Mouse (Mus musculus): ENCODE data around the gene Birc3. TPM values are rescaled to one million over a fixed set of nuclear protein-coding genes. Genes with fewer than 3 reads are reported as not detected.
A peak's percentile ranks its signal among the peaks of the same experiment; 100 is the strongest.
"Not testable (repeated sequence)": the region's sequence is repeated elsewhere in the genome, so short reads cannot be mapped to it uniquely, and the experiment has no call there.

Birc3 gene
- 0.88 and 1.2 TPM in 2 replicates for polyA plus RNA-seq (2015; fragmentation: Nextera tagmentation; extraction: Ambion mirVana)

DNA sequence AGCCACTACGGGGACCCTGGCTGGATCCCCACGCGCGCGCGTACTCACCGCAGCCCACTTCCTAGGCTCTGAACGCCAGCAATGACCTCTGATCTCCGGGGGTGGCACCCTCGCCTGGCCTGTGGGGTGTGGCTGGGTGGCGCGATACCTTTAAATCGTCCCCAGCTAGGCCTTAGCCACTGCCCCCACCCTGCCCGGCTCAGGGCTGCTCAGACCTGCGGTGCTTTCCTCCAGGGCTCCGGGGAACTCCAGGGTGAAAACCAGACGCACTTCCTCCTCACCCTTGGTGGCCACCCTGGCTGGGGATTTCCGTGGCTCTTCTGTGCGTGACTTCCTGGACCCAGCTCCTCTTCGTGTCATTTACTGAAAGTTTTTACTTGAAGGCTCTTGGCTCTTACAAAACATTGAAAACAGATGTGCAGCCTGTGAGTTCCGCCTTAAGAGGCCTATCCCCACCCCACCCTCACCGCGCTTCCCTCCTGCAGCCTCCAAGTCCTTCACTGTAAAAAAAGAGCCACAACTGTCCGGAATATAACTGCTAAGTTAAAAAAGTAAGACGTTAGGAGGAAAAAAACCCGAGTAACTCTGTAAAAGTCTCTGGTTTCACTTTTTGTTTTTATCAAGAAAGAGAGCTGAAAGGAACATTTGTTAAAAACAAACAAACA, at the start of gene Birc3:
Birc3 (minus strand) TSS at position 412 of the 665 bp plus-strand sequence.
- Histone ChIP-seq H3K9me3 (no peaks in the 10 kb centered on the region), H3K4me2 (replicated peaks) (peak within 1 kb of the TSS; percentile 89), H3K4me3 (peak within 1 kb of the TSS; percentile 42), H3K27me3 (no peaks in the 10 kb centered on the region), H3K4me1 (peaks cover 6% of the 10 kb centered on the region), H3K36me3 (no peaks in the 10 kb centered on the region), H3K9ac (replicated peaks) (peak within 1 kb of the TSS; percentile 49), H3K27ac (replicated peaks) (no peak within 1 kb of the TSS)
- ATAC-seq (replicated peaks) = peak; percentile 77
- 11% methylated on average over 26 of the region's 26 CpGs for WGBS

DNA sequence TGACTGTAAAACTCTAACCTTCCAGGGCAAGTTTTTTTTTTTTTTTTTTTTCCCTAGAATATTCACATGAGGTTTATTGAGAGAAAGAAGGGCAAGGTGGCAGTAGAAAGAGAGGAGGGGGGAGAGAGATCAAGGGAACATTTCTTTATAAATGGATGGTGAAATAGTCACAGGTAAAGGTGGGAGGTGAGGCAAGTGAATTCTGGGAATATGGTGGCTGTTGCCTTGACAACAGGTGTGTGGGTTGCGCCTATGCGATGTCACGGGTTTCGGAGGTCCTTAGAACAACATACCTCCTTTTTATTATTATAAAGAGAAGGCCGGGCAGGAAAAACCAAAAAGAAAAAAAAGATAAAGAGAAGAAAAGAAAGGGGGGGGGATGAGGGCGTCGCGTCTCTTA, 41.9 kb upstream of the Birc3 start:
- Histone ChIP-seq H3K36me3 (no peaks in the 10 kb centered on the region), H3K27me3 (no peaks in the 10 kb centered on the region), H3K9me3 (no peaks in the 10 kb centered on the region), H3K4me3 (peak overlapping the region; percentile 27), H3K9ac (replicated peaks) (no peak overlapping the region), H3K27ac (replicated peaks) (no peak overlapping the region; the same call in 1 of the 2 replicates), H3K4me2 (replicated peaks) (peak overlapping the region; percentile 43), H3K4me1 (peaks cover 5% of the 10 kb centered on the region; the same call in 1 of the 2 replicates)
- ATAC-seq (replicated peaks) = peak; percentile 39
- 52% methylated on average over 8 of the region's 8 CpGs for WGBS

DNA sequence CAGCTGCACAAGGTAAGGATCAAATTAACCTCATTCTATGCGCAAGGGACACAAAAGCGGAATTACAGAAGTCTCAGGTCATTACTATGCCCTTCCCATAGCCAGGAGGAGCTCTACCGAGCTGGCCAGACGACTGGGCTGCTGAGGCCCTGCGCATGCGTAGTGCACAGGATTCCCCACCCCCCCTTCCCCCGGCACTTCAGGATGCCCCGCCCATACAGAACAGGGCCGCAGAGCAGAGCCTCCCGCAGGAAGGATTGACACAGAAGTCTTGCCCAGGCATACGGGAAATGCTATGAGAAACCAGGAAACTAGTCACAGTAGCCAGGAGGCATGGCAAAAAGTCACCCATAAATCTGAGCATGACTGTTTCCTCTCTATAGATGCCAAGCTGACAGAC, 41.5 kb upstream of the Birc3 start:
- H3K9me3 ChIP-seq = no peaks in the 10 kb centered on the region
- H3K9ac ChIP-seq (replicated peaks) = 0 out of 2 replicates have a peak overlapping the region, but pooled peaks have one; percentile 2
- 3% methylated on average over 11 of the region's 11 CpGs for WGBS
- peak overlapping the region; percentile 43 for H3K4me2 ChIP-seq (replicated peaks)
- no peaks in the 10 kb centered on the region for H3K36me3 ChIP-seq
- H3K27me3 ChIP-seq = no peaks in the 10 kb centered on the region
- ATAC-seq (replicated peaks) = peak; percentile 95
- H3K4me1 ChIP-seq = peaks cover 5% of the 10 kb centered on the region; the same call in 1 of the 2 replicates
- no peak overlapping the region; the same call in 1 of the 2 replicates for H3K27ac ChIP-seq (replicated peaks)
- peak overlapping the region; percentile 27 for H3K4me3 ChIP-seq

DNA sequence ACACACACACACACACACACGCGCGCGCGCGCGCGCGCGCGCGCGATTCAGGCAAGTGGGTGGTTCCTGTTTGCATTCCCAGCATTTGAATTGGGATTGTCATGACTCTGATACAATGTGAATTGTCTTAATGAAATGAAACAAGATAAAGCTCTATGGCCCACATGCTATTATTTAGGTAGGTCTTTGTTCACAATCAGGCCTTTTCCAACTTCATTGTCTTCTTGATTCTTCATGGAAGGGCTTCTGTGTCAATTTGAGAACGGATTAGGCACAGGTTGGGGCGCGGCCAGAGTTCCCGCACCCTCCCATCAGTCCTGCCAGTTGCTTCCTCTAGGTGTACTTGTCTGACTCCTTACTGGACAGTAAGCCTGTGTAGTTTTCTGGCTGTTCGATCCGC, 41.0 kb upstream of the Birc3 start:
- no peaks in the 10 kb centered on the region for H3K27me3 ChIP-seq
- ATAC-seq (replicated peaks) = peak; percentile 71
- H3K9me3 ChIP-seq = no peaks in the 10 kb centered on the region
- H3K27ac ChIP-seq (replicated peaks) = no peak overlapping the region
- H3K4me1 ChIP-seq = peaks cover 5% of the 10 kb centered on the region; the same call in 1 of the 2 replicates
- 45% methylated on average over 19 of the region's 19 CpGs for WGBS
- H3K36me3 ChIP-seq = no peaks in the 10 kb centered on the region
- peak overlapping the region; percentile 43 for H3K4me2 ChIP-seq (replicated peaks)
- 0 out of 2 replicates have a peak overlapping the region, but pooled peaks have one; percentile 2 for H3K9ac ChIP-seq (replicated peaks)
- peak overlapping the region; percentile 27 for H3K4me3 ChIP-seq

DNA sequence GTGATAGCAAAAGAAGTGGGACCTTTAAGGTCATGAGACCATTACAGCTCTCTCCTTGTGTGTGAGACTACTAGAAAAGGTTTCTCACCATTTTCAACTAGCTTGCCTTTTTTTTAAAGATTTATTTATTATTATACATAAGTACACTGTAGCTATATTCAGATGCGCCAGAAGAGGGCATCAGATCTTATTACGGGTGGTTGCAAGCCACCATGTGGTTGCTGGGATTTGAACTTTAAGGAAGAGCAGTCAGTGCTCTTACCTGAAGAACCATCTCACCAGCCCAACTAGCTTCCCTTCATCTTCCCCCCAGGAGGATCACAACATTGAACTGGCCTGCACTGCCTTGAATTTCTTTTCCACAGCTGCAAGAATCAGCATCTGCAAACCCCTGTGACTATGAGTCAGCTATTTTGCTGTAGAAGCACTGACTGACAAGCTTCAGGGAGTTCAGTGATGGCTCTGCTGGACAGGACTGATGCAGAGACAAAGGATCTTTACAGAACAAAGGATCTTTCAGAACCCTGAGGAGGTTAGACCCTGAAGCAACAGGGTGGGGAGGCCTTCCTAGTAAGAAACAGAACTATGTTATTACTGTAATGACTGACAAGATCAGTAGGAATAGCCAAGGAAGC, 34.5 kb upstream of the Birc3 start:
- Histone ChIP-seq H3K9me3 (no peaks in the 10 kb centered on the region), H3K36me3 (no peaks in the 10 kb centered on the region), H3K27ac (replicated peaks) (no peak overlapping the region), H3K4me2 (replicated peaks) (no peak overlapping the region), H3K4me1 (no peaks in the 10 kb centered on the region), H3K27me3 (no peaks in the 10 kb centered on the region), H3K9ac (replicated peaks) (no peak overlapping the region), H3K4me3 (no peak overlapping the region)
- 82% methylated on average over 2 of the region's 2 CpGs for WGBS
- ATAC-seq (replicated peaks) = no peak

DNA sequence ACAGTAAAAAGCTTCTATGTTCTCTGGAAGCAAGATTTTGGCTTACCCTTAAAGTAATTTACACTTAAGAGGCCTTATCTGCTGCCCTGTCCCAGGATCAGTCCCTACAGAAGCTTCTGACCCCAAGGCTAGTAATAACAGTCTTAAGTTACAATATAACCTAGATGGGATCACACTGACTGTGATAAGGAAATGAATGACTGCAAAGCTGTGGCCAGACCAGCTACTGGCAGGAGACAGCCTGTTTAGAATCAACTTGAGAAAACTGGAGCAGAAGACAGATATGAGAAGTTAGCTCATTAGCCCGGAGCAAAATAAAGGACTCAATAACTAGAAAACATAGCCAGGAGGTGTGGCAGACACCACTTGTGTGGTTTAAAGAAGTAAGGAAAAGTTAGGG, 33.6 kb upstream of the Birc3 start:
- H3K4me3 ChIP-seq = no peak overlapping the region
- WGBS = 97% methylated on average over 1 of the region's 1 CpGs
- no peaks in the 10 kb centered on the region for H3K9me3 ChIP-seq
- no peak overlapping the region for H3K4me2 ChIP-seq (replicated peaks)
- no peak for ATAC-seq (replicated peaks)
- H3K27me3 ChIP-seq = no peaks in the 10 kb centered on the region
- no peaks in the 10 kb centered on the region for H3K36me3 ChIP-seq
- no peak overlapping the region for H3K9ac ChIP-seq (replicated peaks)
- no peak overlapping the region for H3K27ac ChIP-seq (replicated peaks)
- no peaks in the 10 kb centered on the region for H3K4me1 ChIP-seq

DNA sequence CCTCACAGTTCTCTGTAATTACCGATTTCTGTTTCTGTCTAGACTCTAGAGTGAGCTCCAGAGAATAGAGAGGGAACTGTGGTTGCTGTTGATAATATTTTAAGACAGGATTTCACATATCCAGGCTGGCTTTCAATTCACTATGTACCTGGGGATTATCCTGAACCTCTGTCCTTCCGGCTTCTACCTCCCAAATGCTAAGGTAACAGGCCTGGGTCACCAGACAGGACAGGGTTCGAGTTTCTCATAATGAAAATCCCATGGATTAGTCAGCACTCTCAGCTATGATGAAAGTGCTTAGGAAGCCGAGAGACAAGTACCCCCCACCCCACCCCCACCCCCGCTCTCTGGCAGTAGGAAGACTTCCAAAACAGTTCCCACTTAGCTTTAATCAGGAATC, 30.8 kb upstream of the Birc3 start:
- H3K4me1 ChIP-seq = no peaks in the 10 kb centered on the region
- no peaks in the 10 kb centered on the region for H3K36me3 ChIP-seq
- H3K27ac ChIP-seq (replicated peaks) = no peak overlapping the region
- no peaks in the 10 kb centered on the region for H3K27me3 ChIP-seq
- H3K4me3 ChIP-seq = no peak overlapping the region
- no peak overlapping the region for H3K4me2 ChIP-seq (replicated peaks)
- H3K9me3 ChIP-seq = no peaks in the 10 kb centered on the region
- H3K9ac ChIP-seq (replicated peaks) = no peak overlapping the region
- ATAC-seq (replicated peaks) = no peak
- WGBS = 73% methylated on average over 5 of the region's 5 CpGs

DNA sequence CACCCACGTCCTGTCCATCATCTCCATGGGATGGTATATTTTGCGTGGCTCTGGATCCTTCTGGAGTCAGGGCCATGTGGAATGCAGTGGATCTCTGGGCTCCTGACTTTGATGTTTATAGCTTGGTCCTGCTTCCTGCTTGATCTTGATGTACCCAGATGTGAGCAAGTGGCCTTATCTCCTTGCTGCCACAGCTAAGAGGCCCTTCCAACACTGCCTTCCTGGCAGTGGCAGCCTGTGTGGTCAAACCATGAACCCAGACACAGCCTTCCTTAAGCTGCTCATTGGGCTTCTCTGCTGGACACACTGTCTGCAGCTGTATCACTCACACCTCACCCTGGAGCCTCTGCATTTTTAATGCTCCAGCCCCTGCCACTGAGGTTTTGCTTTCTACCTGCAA, 30.3 kb upstream of the Birc3 start:
- Histone ChIP-seq H3K27ac (replicated peaks) (no peak overlapping the region), H3K36me3 (no peaks in the 10 kb centered on the region), H3K4me1 (no peaks in the 10 kb centered on the region), H3K27me3 (no peaks in the 10 kb centered on the region), H3K4me2 (replicated peaks) (no peak overlapping the region), H3K9ac (replicated peaks) (no peak overlapping the region), H3K9me3 (no peaks in the 10 kb centered on the region), H3K4me3 (no peak overlapping the region)
- 94% methylated on average over 2 of the region's 2 CpGs for WGBS
- ATAC-seq (replicated peaks) = no peak

DNA sequence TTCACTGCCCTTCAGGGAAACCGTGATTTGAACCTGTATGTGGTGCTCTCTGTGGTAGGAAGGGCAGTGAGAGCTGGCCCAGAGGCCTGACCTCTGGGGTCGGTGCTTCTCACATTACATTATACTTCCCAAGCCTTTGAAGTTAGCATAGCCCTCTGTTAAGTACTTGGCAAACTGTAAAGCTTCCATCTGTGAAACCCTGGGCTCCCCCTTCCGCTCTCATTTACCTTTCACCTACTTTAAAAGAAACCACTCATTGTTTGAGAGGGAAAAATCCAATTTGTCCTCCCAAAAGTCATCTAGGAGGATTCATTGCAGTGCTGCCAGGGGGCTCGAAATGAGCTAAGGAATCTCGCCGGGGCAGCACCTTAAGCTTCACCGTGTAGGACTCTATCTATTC, 29.3 kb upstream of the Birc3 start:
- 50% methylated on average over 7 of the region's 7 CpGs for WGBS
- H3K4me3 ChIP-seq = no peak overlapping the region
- H3K36me3 ChIP-seq = no peaks in the 10 kb centered on the region
- no peak overlapping the region for H3K9ac ChIP-seq (replicated peaks)
- no peak overlapping the region for H3K27ac ChIP-seq (replicated peaks)
- no peaks in the 10 kb centered on the region for H3K9me3 ChIP-seq
- no peak for ATAC-seq (replicated peaks)
- no peaks in the 10 kb centered on the region for H3K4me1 ChIP-seq
- no peaks in the 10 kb centered on the region for H3K27me3 ChIP-seq
- H3K4me2 ChIP-seq (replicated peaks) = no peak overlapping the region

DNA sequence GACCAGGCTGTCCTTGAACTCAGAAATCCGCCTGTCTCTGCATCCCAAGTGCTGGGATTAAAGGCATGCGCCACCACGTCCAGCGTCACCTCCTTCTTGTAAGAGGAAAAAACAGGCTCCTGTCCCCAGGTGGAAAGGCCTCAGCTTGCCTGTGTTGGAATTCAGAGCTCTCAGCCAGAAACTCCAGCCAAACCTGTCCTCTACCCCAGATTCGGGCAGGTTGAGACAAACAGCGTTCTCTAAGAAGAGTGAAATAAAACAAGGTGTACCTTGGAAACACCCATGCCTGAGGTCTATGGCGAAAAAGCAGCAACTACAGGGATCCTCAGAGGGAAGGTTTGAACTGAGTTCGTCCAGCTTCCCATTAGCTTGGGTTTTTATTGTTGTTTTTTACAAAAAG, 28.0 kb upstream of the Birc3 start:
- no peak for ATAC-seq (replicated peaks)
- no peaks in the 10 kb centered on the region for H3K4me1 ChIP-seq
- H3K27me3 ChIP-seq = no peaks in the 10 kb centered on the region
- WGBS = 90% methylated on average over 8 of the region's 8 CpGs
- H3K27ac ChIP-seq (replicated peaks) = no peak overlapping the region
- no peaks in the 10 kb centered on the region for H3K36me3 ChIP-seq
- no peaks in the 10 kb centered on the region for H3K9me3 ChIP-seq
- no peak overlapping the region for H3K4me2 ChIP-seq (replicated peaks)
- no peak overlapping the region for H3K4me3 ChIP-seq
- no peak overlapping the region for H3K9ac ChIP-seq (replicated peaks)

DNA sequence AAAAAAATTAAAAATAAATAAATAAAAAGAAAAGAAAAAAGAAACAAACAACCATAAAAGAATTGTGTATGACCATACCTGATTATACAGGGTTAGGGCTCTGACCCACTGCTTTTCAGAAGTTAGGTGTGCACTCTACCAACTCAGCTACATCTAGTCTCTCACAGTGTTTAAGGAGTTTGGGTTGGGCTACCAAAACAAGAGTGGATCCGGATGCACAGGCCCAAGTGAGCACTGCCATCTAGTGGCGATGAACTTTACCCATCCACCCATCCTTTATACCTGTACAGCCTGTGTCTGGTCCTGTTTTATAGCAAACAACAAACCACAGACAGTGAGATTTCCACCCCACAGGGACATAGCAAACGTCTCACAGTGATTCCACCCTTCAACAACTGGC, 24.5 kb upstream of the Birc3 start:
- Histone ChIP-seq H3K4me3 (no peak overlapping the region), H3K27me3 (no peaks in the 10 kb centered on the region), H3K27ac (replicated peaks) (no peak overlapping the region), H3K36me3 (no peaks in the 10 kb centered on the region), H3K9ac (replicated peaks) (no peak overlapping the region), H3K4me1 (no peaks in the 10 kb centered on the region), H3K4me2 (replicated peaks) (no peak overlapping the region), H3K9me3 (no peaks in the 10 kb centered on the region)
- 3% methylated on average over 3 of the region's 3 CpGs for WGBS
- peak; percentile 90 for ATAC-seq (replicated peaks)

DNA sequence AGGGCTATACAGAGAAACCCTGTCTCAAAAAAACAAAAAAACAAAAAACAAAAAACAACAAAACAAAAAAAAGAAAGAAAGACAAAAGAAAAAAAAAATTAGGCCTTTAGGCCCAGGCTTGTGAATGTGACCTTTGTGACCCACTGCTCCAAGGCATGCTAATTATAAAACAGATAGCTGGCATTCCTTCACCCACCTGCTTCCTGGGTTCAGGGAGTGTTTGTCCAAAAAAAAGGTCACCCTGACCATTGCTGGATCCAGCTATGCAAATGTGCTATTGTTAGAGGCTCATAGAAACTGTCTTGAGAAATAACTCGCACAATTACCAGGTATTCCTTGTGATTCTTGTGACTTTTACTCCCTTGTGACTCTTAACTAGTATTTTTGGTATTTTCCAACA, 18.8 kb upstream of the Birc3 start:
- not testable (repeated sequence) for H3K27me3 ChIP-seq; H3K4me2 ChIP-seq (replicated peaks); ATAC-seq (replicated peaks); H3K9ac ChIP-seq (replicated peaks); H3K36me3 ChIP-seq; H3K9me3 ChIP-seq; H3K4me1 ChIP-seq; H3K27ac ChIP-seq (replicated peaks); H3K4me3 ChIP-seq
- WGBS = 92% methylated on average over 1 of the region's 1 CpGs
